Mouse (Mus musculus) gastrocnemius, adult 18-20 months (tissue): ENCODE measurements around the gene Atg4a-ps. TPM values are rescaled to one million over a fixed set of nuclear protein-coding genes. Genes with fewer than 3 reads are reported as not detected.

ENCODE experiments used
- DNase-seq: peaks from one replicate; pipeline ENCODE4 v3.0.0; 2021; ENCODE audit warnings: low spot score
- microRNA-seq: library from miRNA; unstranded; fragments of <30 nt; microRNA quantifications from one replicate; pipeline ENCODE4 v1.2.0, GENCODE M21; 2021
- total RNA-seq, 2 experiments: library from RNA; stranded (reverse); gene quantifications; 2 replicates each; pipeline ENCODE4 v1.2.3; 2021

Gene Atg4a-ps
- total RNA-seq, 2 experiments from 2014 or later: 0.26 to 4.5 TPM

- DNase-seq: peak; percentile 28
Observed at GRCm38 (mm10) chr3:103627661-103628060, 18.2 kb downstream of the Atg4a-ps start.

GRCm38 (mm10) chr3:103626481-103626880, 19.4 kb downstream of the Atg4a-ps start:
- no peak for DNase-seq

GRCm38 (mm10) chr3:103625169-103625568, 20.7 kb downstream of the Atg4a-ps start:
- DNase-seq: no peak

GRCm38 (mm10) chr3:103624591-103625051, 21.2 kb downstream of the Atg4a-ps start:
- DNase-seq: no peak

DNA sequence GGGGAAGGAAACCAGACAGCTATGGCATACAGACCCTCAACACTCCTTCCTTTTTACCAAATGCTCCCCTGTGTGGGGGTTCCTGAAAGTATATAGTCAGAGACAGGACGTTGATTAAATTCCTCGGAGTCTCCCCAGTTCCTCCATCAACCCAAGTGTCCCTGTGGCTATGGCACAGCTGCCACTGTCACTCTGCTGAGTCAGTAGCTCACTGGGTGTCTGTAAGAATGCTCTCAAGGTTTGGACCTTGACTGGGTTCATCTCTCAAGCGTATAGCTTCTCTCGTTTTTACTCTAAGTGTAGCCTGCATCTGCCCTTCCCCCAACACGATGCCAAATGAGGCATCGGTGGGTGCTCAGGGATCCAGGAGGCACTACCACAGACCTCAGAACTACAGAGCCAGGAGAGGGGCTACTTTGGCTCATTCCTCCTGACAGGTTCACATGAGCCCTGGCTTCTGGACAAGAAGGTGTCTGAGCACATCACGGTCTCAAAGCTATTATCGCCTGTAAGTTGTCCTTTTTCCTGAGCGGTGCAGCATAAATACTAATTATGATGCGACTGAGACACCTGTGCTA, 21.9 kb downstream of the Atg4a-ps start:
- DNase-seq: no peak

GRCm38 (mm10) chr3:103620101-103620500, 25.8 kb downstream of the Atg4a-ps start:
- no peak for DNase-seq

DNA sequence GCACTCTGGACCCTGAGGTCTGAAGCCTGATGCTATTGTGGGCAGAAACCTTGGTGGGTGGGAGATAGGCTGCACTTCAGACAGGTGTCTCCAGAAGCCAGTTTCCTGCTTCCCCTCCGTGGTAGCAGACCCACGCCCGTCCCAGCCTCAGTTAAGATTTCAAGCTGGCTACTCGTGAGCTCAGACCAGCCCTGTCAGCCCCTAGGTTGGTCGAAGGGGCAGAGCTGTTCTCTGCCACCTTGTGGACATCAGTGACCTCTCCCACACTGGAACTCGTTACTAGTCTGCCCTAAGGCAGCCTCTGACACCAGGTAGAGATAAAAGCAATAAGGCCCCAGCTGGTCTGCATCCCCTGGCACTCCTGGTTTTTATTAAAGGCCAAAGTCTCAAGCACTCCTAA, 28.9 kb downstream of the Atg4a-ps start:
- DNase-seq: no peak

GRCm38 (mm10) chr3:103615621-103616020, 30.2 kb downstream of the Atg4a-ps start:
- DNase-seq: no peak

DNA sequence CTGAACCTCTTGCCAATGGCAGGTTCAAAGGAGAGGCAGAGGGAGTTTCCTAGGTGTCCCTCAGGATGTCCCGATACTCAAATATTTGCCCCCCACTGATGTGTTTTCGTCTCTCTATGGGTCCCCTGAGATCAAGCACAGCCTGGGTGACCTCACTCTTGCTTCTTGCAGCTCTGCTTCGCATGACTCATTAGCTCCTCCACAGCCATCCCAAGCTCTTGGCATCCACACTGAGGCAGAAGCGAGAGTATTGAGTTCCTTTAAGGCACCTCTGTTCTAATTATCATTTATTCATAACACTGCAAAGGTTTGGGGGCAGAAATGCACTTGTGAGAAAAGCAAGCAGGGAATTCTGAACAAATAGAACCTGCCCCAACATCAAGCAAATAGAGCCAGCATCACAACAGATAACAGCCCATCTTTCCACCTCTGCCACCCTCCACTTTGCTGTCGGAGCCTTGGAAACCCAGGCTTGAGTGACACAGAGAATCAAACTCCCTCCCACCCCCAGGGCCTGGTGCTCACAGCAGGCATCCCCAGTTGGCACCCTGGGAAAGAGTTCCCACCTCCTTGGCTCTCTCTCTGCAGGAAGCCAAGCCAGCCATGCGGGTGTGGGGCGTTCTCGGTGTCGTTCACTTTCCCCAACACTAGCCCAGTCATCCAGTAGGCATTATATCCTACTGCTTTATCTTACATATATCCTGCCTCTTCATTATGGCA, 33.1 kb downstream of the Atg4a-ps start:
- DNase-seq: peak; percentile 43

DNA sequence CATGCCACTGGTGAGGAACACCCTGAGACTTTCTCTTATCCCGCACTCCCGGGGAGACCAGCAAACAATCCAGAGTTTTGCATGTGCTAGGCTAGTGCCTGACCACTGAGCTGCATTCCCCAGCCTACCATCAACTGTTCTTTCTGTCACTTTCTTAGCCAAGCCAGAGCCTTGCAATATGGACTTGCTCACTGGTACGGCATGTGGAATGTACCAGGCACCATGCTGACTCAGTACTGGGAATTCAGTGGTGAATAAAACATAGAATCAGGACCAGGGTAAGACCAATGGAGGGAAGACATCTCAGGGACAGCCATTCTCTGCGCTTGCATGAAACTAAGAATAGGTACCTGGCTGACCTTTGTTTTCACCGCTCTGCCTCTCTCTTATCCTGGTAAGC, 35.6 kb downstream of the Atg4a-ps start:
- DNase-seq: no peak

- DNase-seq: no peak
Observed at GRCm38 (mm10) chr3:103606660-103607595, 38.9 kb downstream of the Atg4a-ps start.

- no peak for DNase-seq
Observed at GRCm38 (mm10) chr3:103606045-103606597, 39.7 kb downstream of the Atg4a-ps start.

DNA sequence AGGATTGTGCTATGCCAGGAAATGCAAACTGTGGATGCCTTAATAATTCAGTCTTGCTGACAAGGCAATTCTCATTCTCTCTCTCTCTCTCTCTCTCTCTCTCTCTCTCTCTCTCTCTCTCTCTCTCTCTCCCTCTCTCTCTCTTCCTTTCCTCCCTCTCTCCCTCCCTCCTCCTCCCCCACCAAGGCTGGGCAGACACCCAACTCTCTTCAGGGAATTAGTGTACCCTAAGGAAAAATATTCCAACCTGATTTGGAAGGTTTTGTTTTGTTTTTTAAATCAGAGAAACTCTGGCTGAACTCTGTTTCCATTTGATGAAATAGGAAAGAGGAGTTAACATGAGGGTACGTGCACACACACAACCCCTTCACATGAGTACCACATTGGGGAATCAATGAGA, 44.3 kb downstream of the Atg4a-ps start:
- DNase-seq: no peak

GRCm38 (mm10) chr3:103601011-103601410, 44.9 kb downstream of the Atg4a-ps start:
- no peak for DNase-seq

GRCm38 (mm10) chr3:103597586-103597985, 48.3 kb downstream of the Atg4a-ps start:
- DNase-seq: no peak

DNA sequence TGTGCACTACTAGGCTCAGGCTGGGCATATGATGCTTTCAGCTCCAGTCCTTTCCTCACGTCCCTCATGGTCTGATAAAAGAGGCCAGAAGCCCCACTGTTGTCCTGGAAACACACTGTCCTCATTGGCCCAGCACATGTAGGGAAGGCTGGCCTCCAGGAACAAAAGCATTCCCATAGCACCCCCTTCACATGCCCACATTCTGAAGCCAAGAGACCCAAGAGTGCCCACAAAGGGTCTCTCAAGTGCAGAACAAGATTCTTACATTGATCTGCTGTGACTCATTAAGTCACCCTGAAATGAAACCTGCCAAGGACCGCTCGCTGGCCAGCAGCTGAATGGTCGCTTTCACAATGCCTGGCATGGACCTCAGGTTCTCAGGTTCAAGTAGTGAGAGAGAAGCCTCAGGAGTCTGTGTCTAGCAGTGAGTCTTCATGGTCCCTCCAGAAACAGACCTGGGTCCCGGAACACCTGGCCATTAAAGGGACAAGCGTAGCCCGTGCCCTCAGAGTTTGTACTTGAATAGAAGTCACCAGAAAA, 50.5 kb downstream of the Atg4a-ps start:
- DNase-seq: no peak

Small RNA genes lying within 50 kb of the gene (microRNA-seq; reads per million reads assigned to microRNA genes)
- not detected for gene Gm25325

Other genes starting within 250 kb of the Atg4a-ps start
- gene Syt6, start 70.8 kb downstream of the Atg4a-ps start, total RNA-seq: not detected
- 1 to 10 TPM; 3.2 to 3.7 TPM for gene Olfml3, start 91.9 kb upstream of the Atg4a-ps start, total RNA-seq
- not detected for gene Gm10964, start 93.3 kb upstream of the Atg4a-ps start, total RNA-seq
- gene Hipk1, start 145.5 kb upstream of the Atg4a-ps start, total RNA-seq: 10 to 100 TPM; 63.0 to 64.5 TPM
- gene Dclre1b, start 163.4 kb upstream of the Atg4a-ps start, total RNA-seq: 1 to 10 TPM; 4.3 to 5.5 TPM
- 1 to 10 TPM; 9.1 to 9.7 TPM for gene Ap4b1, start 163.5 kb upstream of the Atg4a-ps start, total RNA-seq
- under 1 TPM in 1 of 2 experiments, not detected in 1; 0.14 TPM for gene Gm43064, start 163.5 kb upstream of the Atg4a-ps start, total RNA-seq
- under 1 TPM in 1 of 2 experiments, not detected in 1; 0.55 TPM for gene Bcl2l15, start 186.5 kb upstream of the Atg4a-ps start, total RNA-seq
- gene Ptpn22, start 213.7 kb upstream of the Atg4a-ps start, total RNA-seq: under 1 TPM; 0.17 to 0.25 TPM